Mouse (Mus musculus) C2C12 (cell line): Measurements from ENCODE around the gene Eva1c. TPM values are rescaled to one million over a fixed set of nuclear protein-coding genes. Genes with fewer than 3 reads are reported as not detected.

Source experiments
- H3K27me3 ChIP-seq: one replicate; pipeline ENCODE4 v1.6.1; 2011; ENCODE audit not compliant: control insufficient read depth, insufficient read depth, insufficient read length
- H3K36me3 ChIP-seq: one replicate; pipeline ENCODE4 v1.6.1; 2011; ENCODE audit not compliant: control insufficient read depth, insufficient read depth
- H3K4me3 ChIP-seq: one replicate; pipeline ENCODE4 v1.5.1; 2011; ENCODE audit warnings: mild to moderate bottlenecking, control low read depth; ENCODE audit not compliant: poor library complexity, insufficient read depth, severe bottlenecking
- H3K79me2 ChIP-seq: one replicate; pipeline ENCODE4 v1.6.1; 2011; ENCODE audit not compliant: control insufficient read depth, insufficient read depth
- H3K79me3 ChIP-seq: one replicate; pipeline ENCODE4 v1.6.1; 2011; ENCODE audit warnings: low read depth, control low read depth
- H3ac ChIP-seq: one replicate; pipeline ENCODE3; 2011; ENCODE audit warnings: low read depth; ENCODE audit not compliant: control insufficient read depth, insufficient read length
- CEBPB ChIP-seq: IDR thresholded peaks from one replicate; pipeline ENCODE4 v1.6.1; 2011; ENCODE audit warnings: low read depth, mild to moderate bottlenecking, control low read depth, moderate library complexity
- CTCF ChIP-seq: IDR thresholded peaks from one replicate; pipeline ENCODE4 v1.5.1; 2011; ENCODE audit not compliant: control insufficient read depth, insufficient read depth, insufficient read length
- FOSL1 ChIP-seq: IDR thresholded peaks from one replicate; pipeline ENCODE4 v1.8.0; 2011; ENCODE audit warnings: mild to moderate bottlenecking, low read length; ENCODE audit not compliant: poor library complexity, insufficient read depth, severe bottlenecking
- MAX ChIP-seq: IDR thresholded peaks from one replicate; pipeline ENCODE4 v1.6.1; 2011; ENCODE audit warnings: mild to moderate bottlenecking, control low read depth
- MYOD1 ChIP-seq: IDR thresholded peaks from one replicate; pipeline ENCODE4 v1.6.1; 2011; ENCODE audit warnings: low read depth; ENCODE audit not compliant: control insufficient read depth, insufficient read length
- MYOG ChIP-seq: IDR thresholded peaks from one replicate; pipeline ENCODE4 v1.6.1; 2011; ENCODE audit not compliant: control insufficient read depth, insufficient read length; ENCODE audit errors: extremely low read depth
- USF1 ChIP-seq: IDR thresholded peaks from one replicate; pipeline ENCODE4 v1.6.1; 2011; ENCODE audit warnings: low read depth, mild to moderate bottlenecking, control low read depth, moderate library complexity
- microRNA-seq: library from miRNA; unstranded; fragments of <30 nt; microRNA quantifications from one replicate; pipeline ENCODE4, GENCODE M21; 2019; ENCODE audit warnings: borderline microRNAs expressed
- polyA plus RNA-seq: library from polyadenylated mRNA; unstranded; fragments of >200 nt; fragmentation: generic; extraction: Trizol; gene quantifications from one replicate; pipeline ENCODE4 v1.2.1, GENCODE M21; 2012; ENCODE audit warnings: missing spikeins

Eva1c gene
- polyA plus RNA-seq, 1 experiment: 21.5 TPM

GRCm38 (mm10) chr16:90946977-90947376 is 120.5 kb downstream of the Eva1c start:
- Histone ChIP-seq H3ac (no peak overlapping the region), H3K4me3 (no peak overlapping the region), H3K36me3 (peaks cover 6% of the 10 kb centered on the region), H3K27me3 (no peaks in the 10 kb centered on the region), H3K79me3 (no peaks in the 10 kb centered on the region), H3K79me2 (no peaks in the 10 kb centered on the region)
- no peak for TF ChIP-seq MYOD1
- TF ChIP-seq FOSL1: no peak
- no peak for TF ChIP-seq MYOG
- no peak for TF ChIP-seq CEBPB
- no peak for TF ChIP-seq USF1
- no peak for TF ChIP-seq MAX
- no peak for TF ChIP-seq CTCF

DNA sequence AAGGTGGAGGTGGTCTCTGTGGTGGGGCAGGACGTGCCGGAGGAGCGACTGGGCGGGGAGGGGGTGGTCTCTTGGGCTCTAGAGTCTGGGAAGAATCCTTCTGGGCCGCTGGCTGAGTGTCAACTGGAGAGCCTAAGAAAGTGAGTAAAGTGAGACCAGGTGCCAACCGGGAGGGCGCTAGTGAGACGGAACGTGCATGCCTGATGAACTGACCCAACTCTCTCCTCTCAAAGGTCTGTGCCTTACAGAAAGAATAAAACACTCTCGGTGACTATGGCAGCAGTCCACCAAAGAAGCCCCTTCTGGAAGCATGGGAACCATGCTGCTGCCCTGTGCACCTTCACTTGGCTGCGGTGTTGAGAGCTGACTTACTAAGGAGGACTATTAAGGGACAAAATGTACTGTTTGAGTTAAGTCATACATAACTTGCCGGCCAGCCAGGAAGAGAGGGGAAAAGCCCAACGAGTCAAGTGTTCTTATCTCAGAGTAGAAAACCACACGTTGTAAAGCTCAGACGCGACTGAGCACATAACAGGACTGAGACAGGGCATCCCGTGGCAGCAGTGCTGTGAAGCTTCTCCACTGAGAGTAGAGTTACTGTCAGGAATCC is 123.9 kb downstream of the Eva1c start:
- TF ChIP-seq CEBPB (no peak), MYOG (no peak), MAX (no peak), USF1 (no peak), FOSL1 (no peak)
- no peaks in the 10 kb centered on the region for H3K27me3 ChIP-seq
- H3ac ChIP-seq: no peak overlapping the region
- H3K79me2 ChIP-seq: no peaks in the 10 kb centered on the region
- peaks cover 5% of the 10 kb centered on the region for H3K36me3 ChIP-seq
- H3K79me3 ChIP-seq: no peaks in the 10 kb centered on the region
- no peak overlapping the region for H3K4me3 ChIP-seq

GRCm38 (mm10) chr16:90953147-90953546 is 126.6 kb downstream of the Eva1c start:
- no peaks in the 10 kb centered on the region for H3K27me3 ChIP-seq
- peaks cover 16% of the 10 kb centered on the region for H3K36me3 ChIP-seq
- H3K4me3 ChIP-seq: no peak overlapping the region
- no peaks in the 10 kb centered on the region for H3K79me2 ChIP-seq
- no peaks in the 10 kb centered on the region for H3K79me3 ChIP-seq
- no peak overlapping the region for H3ac ChIP-seq
- TF ChIP-seq CEBPB (no peak), MYOG (no peak), FOSL1 (no peak), CTCF (no peak), USF1 (no peak), MYOD1 (no peak), MAX (no peak)

GRCm38 (mm10) chr16:90953770-90954169 is 127.3 kb downstream of the Eva1c start:
- Histone ChIP-seq H3K4me3 (no peak overlapping the region), H3ac (no peak overlapping the region), H3K36me3 (peaks cover 16% of the 10 kb centered on the region), H3K79me2 (no peaks in the 10 kb centered on the region), H3K27me3 (no peaks in the 10 kb centered on the region), H3K79me3 (no peaks in the 10 kb centered on the region)
- TF ChIP-seq CTCF (no peak), FOSL1 (no peak), USF1 (no peak), MYOG (no peak), MAX (no peak), MYOD1 (no peak), CEBPB (no peak)

Small RNA genes lying within 50 kb of the gene (microRNA-seq; reads per million reads assigned to microRNA genes)
- not detected for gene Gm22933

Other genes starting within 250 kb of the Eva1c start
- 22.2 TPM for gene Mis18a, start 99.3 kb upstream of the Eva1c start, polyA plus RNA-seq
- not detected for gene Mrap, start 88.5 kb upstream of the Eva1c start, polyA plus RNA-seq
- 7.5 TPM for gene Urb1, start 16.3 kb upstream of the Eva1c start, polyA plus RNA-seq
- 31.6 TPM for gene Cfap298, start 108.4 kb downstream of the Eva1c start, polyA plus RNA-seq
- gene Synj1, start 184.6 kb downstream of the Eva1c start, polyA plus RNA-seq: 11.3 TPM
- 6.1 TPM for gene Paxbp1, start 217.8 kb downstream of the Eva1c start, polyA plus RNA-seq